Mouse (Mus musculus) heart, embryonic 15.5 days (tissue): Measurements from ENCODE around the gene 2200002J24Rik. TPM values are rescaled to one million over a fixed set of nuclear protein-coding genes. Genes with fewer than 3 reads are reported as not detected.
"Not testable (repeated sequence)": the region's sequence is repeated elsewhere in the genome, so short reads cannot be mapped to it uniquely, and the experiment has no call there.

Experiments
- ATAC-seq: fragments of 200-750 bp; cut with Nextera tagmentation; replicated peaks from 2 replicates; pipeline ENCODE4 v1.8.0; 2017; ENCODE audit warnings: low read depth, moderate TSS enrichment; ENCODE audit not compliant: insufficient number of reproducible peaks, insufficient read depth, low FRiP score
- H3K27ac ChIP-seq: fragments of 300-500 bp; sonication (generic); 2 replicates; pipeline ENCODE4 v1.5.1; 2015; ENCODE audit warnings: mild to moderate bottlenecking, inconsistent platforms
- H3K27me3 ChIP-seq: fragments of 300-500 bp; sonication (generic); 2 replicates; pipeline ENCODE4 v1.6.1; 2015; ENCODE audit warnings: inconsistent platforms
- H3K36me3 ChIP-seq: fragments of 300-500 bp; sonication (generic); 2 replicates; pipeline ENCODE4 v1.6.1; 2015; ENCODE audit warnings: mild to moderate bottlenecking, inconsistent platforms
- H3K4me1 ChIP-seq: fragments of 300-500 bp; sonication (generic); replicated peaks from 2 replicates; pipeline ENCODE4 v1.6.1; 2015; ENCODE audit warnings: inconsistent platforms
- H3K4me2 ChIP-seq: fragments of 300-500 bp; sonication (generic); 2 replicates; pipeline ENCODE4 v1.6.1; 2015; ENCODE audit warnings: inconsistent platforms, mild to moderate bottlenecking, moderate library complexity
- H3K4me3 ChIP-seq: fragments of 300-500 bp; sonication (generic); 2 replicates; pipeline ENCODE4 v1.5.1; 2015; ENCODE audit warnings: mild to moderate bottlenecking, inconsistent platforms
- H3K9ac ChIP-seq: fragments of 300-500 bp; sonication (generic); 2 replicates; pipeline ENCODE4 v1.6.1; 2015; ENCODE audit warnings: mild to moderate bottlenecking, inconsistent platforms
- H3K9me3 ChIP-seq: fragments of 300-500 bp; sonication (generic); replicated peaks from 2 replicates; pipeline ENCODE4 v1.6.1; 2016; ENCODE audit warnings: inconsistent platforms
- WGBS: fragments of 180-500 bp; shearing (Covaris S2); methylation state at CpG from one replicate; pipeline ENCODE4 v1.1.7; 2015; ENCODE audit warnings: mixed read lengths; 5-methylcytosine and 5-hydroxymethylcytosine counted together
- polyA plus RNA-seq: library from polyadenylated mRNA; unstranded; fragments of >200 nt; fragmentation: Nextera tagmentation; extraction: Ambion mirVana; gene quantifications from 2 replicates; pipeline ENCODE4 v1.2.1, GENCODE M21; 2015

2200002J24Rik gene
- polyA plus RNA-seq, 1 experiment from 2014 or later, result 1.4 TPM

- peak; percentile 96 for ATAC-seq
- H3K9ac ChIP-seq, result peak within 1 kb of the TSS; percentile 79
- H3K4me3 ChIP-seq, result peak within 1 kb of the TSS; percentile 67
- peak within 1 kb of the TSS; percentile 82 for H3K4me2 ChIP-seq
- peak within 1 kb of the TSS; percentile 92 for H3K27ac ChIP-seq
- H3K9me3 ChIP-seq, result no peaks in the 10 kb centered on the region
- peaks cover 18% of the 10 kb centered on the region for H3K4me1 ChIP-seq
- H3K27me3 ChIP-seq, result no peaks in the 10 kb centered on the region
- under 1% methylated on average over 60 of the region's 60 CpGs for WGBS
- H3K36me3 ChIP-seq, result peaks cover 12% of the 10 kb centered on the region
Measured at GRCm38 (mm10) chr7:30729396-30730063, 30.8 kb downstream of the 2200002J24Rik start, which contains the start of gene Tmem147. TSS of gene Tmem147 (minus strand) at chr7:30729540.

GRCm38 (mm10) chr7:30730064-30730722 is 31.5 kb downstream of the 2200002J24Rik start:
- peak overlapping the region; percentile 92 for H3K27ac ChIP-seq
- H3K4me1 ChIP-seq, result peaks cover 18% of the 10 kb centered on the region
- peak overlapping the region; percentile 82 for H3K4me2 ChIP-seq
- H3K27me3 ChIP-seq, ATAC-seq, H3K9me3 ChIP-seq: not testable (repeated sequence)
- peaks cover 12% of the 10 kb centered on the region for H3K36me3 ChIP-seq
- WGBS, result 14% methylated on average over 22 of the region's 22 CpGs
- H3K4me3 ChIP-seq, result peak overlapping the region; percentile 67
- peak overlapping the region; percentile 79 for H3K9ac ChIP-seq

- H3K9ac ChIP-seq, result no peak overlapping the region
- no peaks in the 10 kb centered on the region for H3K9me3 ChIP-seq
- no peaks in the 10 kb centered on the region for H3K4me1 ChIP-seq
- no peak overlapping the region for H3K4me2 ChIP-seq
- H3K27me3 ChIP-seq, result no peaks in the 10 kb centered on the region
- H3K27ac ChIP-seq, result no peak overlapping the region
- 84% methylated on average over 3 of the region's 3 CpGs for WGBS
- H3K36me3 ChIP-seq, result peaks cover 11% of the 10 kb centered on the region
- ATAC-seq, result no peak
- H3K4me3 ChIP-seq, result no peak overlapping the region
Measured at GRCm38 (mm10) chr7:30736211-30736610, 37.5 kb downstream of the 2200002J24Rik start.

GRCm38 (mm10) chr7:30742570-30742969 is 43.8 kb downstream of the 2200002J24Rik start:
- H3K4me2 ChIP-seq, ATAC-seq, H3K27me3 ChIP-seq, H3K4me3 ChIP-seq, H3K9ac ChIP-seq, H3K9me3 ChIP-seq, H3K27ac ChIP-seq, H3K4me1 ChIP-seq, H3K36me3 ChIP-seq: not testable (repeated sequence)
- 75% methylated on average over 2 of the region's 2 CpGs for WGBS

GRCm38 (mm10) chr7:30743617-30744016 is 44.9 kb downstream of the 2200002J24Rik start, which contains the start of gene Gapdhs:
TSS of gene Gapdhs (minus strand) at chr7:30743681.
- H3K9me3 ChIP-seq, H3K27ac ChIP-seq, H3K4me2 ChIP-seq, H3K36me3 ChIP-seq, ATAC-seq, H3K9ac ChIP-seq, H3K4me1 ChIP-seq, H3K27me3 ChIP-seq, H3K4me3 ChIP-seq: not testable (repeated sequence)
- WGBS, result 79% methylated on average over 1 of the region's 4 CpGs

GRCm38 (mm10) chr7:30744022-30744598 is 45.4 kb downstream of the 2200002J24Rik start:
- no peak overlapping the region for H3K27ac ChIP-seq
- H3K9me3 ChIP-seq, result no peaks in the 10 kb centered on the region
- no peaks in the 10 kb centered on the region for H3K36me3 ChIP-seq
- no peak overlapping the region for H3K4me2 ChIP-seq
- H3K27me3 ChIP-seq, result no peaks in the 10 kb centered on the region
- ATAC-seq, result 0 out of 2 replicates have a peak, but pooled peaks have one; percentile 41
- H3K4me3 ChIP-seq, result no peak overlapping the region
- 22% methylated on average over 4 of the region's 4 CpGs for WGBS
- no peak overlapping the region for H3K9ac ChIP-seq
- H3K4me1 ChIP-seq, result peaks cover 9% of the 10 kb centered on the region

- Histone ChIP-seq H3K27me3 (no peaks in the 10 kb centered on the region), H3K27ac (no peak overlapping the region), H3K4me2 (no peak overlapping the region), H3K4me1 (peaks cover 9% of the 10 kb centered on the region), H3K4me3 (no peak overlapping the region), H3K9me3 (no peaks in the 10 kb centered on the region), H3K9ac (no peak overlapping the region), H3K36me3 (no peaks in the 10 kb centered on the region)
- no peak for ATAC-seq
- 80% methylated on average over 7 of the region's 7 CpGs for WGBS
Measured at GRCm38 (mm10) chr7:30747525-30748204, 48.9 kb downstream of the 2200002J24Rik start.

Other genes starting within 250 kb of the 2200002J24Rik start
- 0.16 TPM in 2 replicates for gene Kirrel2, start 241.2 kb upstream of the 2200002J24Rik start, polyA plus RNA-seq
- gene Nphs1, start 240.6 kb upstream of the 2200002J24Rik start, polyA plus RNA-seq, result 0.09 and 0.14 TPM in 2 replicates
- 0.15 and 0.74 TPM in 2 replicates for gene Prodh2, start 205.3 kb upstream of the 2200002J24Rik start, polyA plus RNA-seq
- 6.2 and 8.1 TPM in 2 replicates for gene Arhgap33, start 163.9 kb upstream of the 2200002J24Rik start, polyA plus RNA-seq
- 155 and 176 TPM in 2 replicates for gene Hspb6, start 146.7 kb upstream of the 2200002J24Rik start, polyA plus RNA-seq
- gene Proser3, start 146.6 kb upstream of the 2200002J24Rik start, polyA plus RNA-seq, result 8.0 and 9.4 TPM in 2 replicates
- 32.7 and 33.1 TPM in 2 replicates for gene Lin37, start 139.1 kb upstream of the 2200002J24Rik start, polyA plus RNA-seq
- 90.0 and 97.8 TPM in 2 replicates for gene U2af1l4, start 135.6 kb upstream of the 2200002J24Rik start, polyA plus RNA-seq
- gene Gm49396, start 135.6 kb upstream of the 2200002J24Rik start, polyA plus RNA-seq, result 8.4 and 10.8 TPM in 2 replicates
- 104 and 106 TPM in 2 replicates for gene Psenen, start 135.3 kb upstream of the 2200002J24Rik start, polyA plus RNA-seq
- 3.7 and 4.0 TPM in 2 replicates for gene Igflr1, start 133.5 kb upstream of the 2200002J24Rik start, polyA plus RNA-seq
- 4.2 and 4.4 TPM in 2 replicates for gene Kmt2b, start 110.2 kb upstream of the 2200002J24Rik start, polyA plus RNA-seq
- gene Zbtb32, start 100.0 kb upstream of the 2200002J24Rik start, polyA plus RNA-seq, result 0.14 and 0.23 TPM in 2 replicates
- 0.43 and 1.4 TPM in 2 replicates for gene Upk1a, start 86.1 kb upstream of the 2200002J24Rik start, polyA plus RNA-seq
- gene Cox6b1, start 72.8 kb upstream of the 2200002J24Rik start, polyA plus RNA-seq, result 1,740 and 2,396 TPM in 2 replicates
- gene Etv2, start 63.1 kb upstream of the 2200002J24Rik start, polyA plus RNA-seq, result not detected in 2 replicates
- gene Rbm42, start 48.6 kb upstream of the 2200002J24Rik start, polyA plus RNA-seq, result 73.7 and 92.8 TPM in 2 replicates
- 23.4 and 33.8 TPM in 2 replicates for gene Haus5, start 33.9 kb upstream of the 2200002J24Rik start, polyA plus RNA-seq
- not detected in 2 replicates for gene Pmis2, start 27.3 kb upstream of the 2200002J24Rik start, polyA plus RNA-seq
- 0.37 and 0.62 TPM in 2 replicates for gene Atp4a, start 13.3 kb downstream of the 2200002J24Rik start, polyA plus RNA-seq
- gene Tmem147, start 30.6 kb downstream of the 2200002J24Rik start, polyA plus RNA-seq, result 167 and 172 TPM in 2 replicates
- 0.13 TPM in 1 of 2 replicates, not detected in the other for gene Gapdhs, start 44.8 kb downstream of the 2200002J24Rik start, polyA plus RNA-seq
- gene Sbsn, start 52.5 kb downstream of the 2200002J24Rik start, polyA plus RNA-seq, result 1.2 and 1.5 TPM in 2 replicates
- 2.8 and 3.6 TPM in 2 replicates for gene Dmkn, start 64.8 kb downstream of the 2200002J24Rik start, polyA plus RNA-seq
- 3.8 and 6.4 TPM in 2 replicates for gene Krtdap, start 89.0 kb downstream of the 2200002J24Rik start, polyA plus RNA-seq
- 0.20 and 0.44 TPM in 2 replicates for gene Ffar2, start 124.8 kb downstream of the 2200002J24Rik start, polyA plus RNA-seq
- gene Ffar3, start 157.3 kb downstream of the 2200002J24Rik start, polyA plus RNA-seq, result 0.15 TPM in 1 of 2 replicates, not detected in the other
- not detected in 2 replicates for gene Ffar1, start 162.6 kb downstream of the 2200002J24Rik start, polyA plus RNA-seq
- 0.06 TPM in 1 of 2 replicates, not detected in the other for gene Cd22, start 181.4 kb downstream of the 2200002J24Rik start, polyA plus RNA-seq
- gene Mag, start 215.9 kb downstream of the 2200002J24Rik start, polyA plus RNA-seq, result 0.14 and 0.29 TPM in 2 replicates
- not detected in 2 replicates for gene Hamp2, start 225.8 kb downstream of the 2200002J24Rik start, polyA plus RNA-seq
- gene Hamp, start 245.1 kb downstream of the 2200002J24Rik start, polyA plus RNA-seq, result not detected in 2 replicates